Mouse (Mus musculus) myocyte (in vitro differentiated cells): ENCODE measurements around the gene Gm29735. TPM values are rescaled to one million over a fixed set of nuclear protein-coding genes. Genes with fewer than 3 reads are reported as not detected.
"Not testable (repeated sequence)": the region's sequence is repeated elsewhere in the genome, so short reads cannot be mapped to it uniquely, and the experiment has no call there.

Experiments used
- H3K27me3 ChIP-seq: one replicate; pipeline ENCODE4 v1.6.1; 2011; ENCODE audit not compliant: control insufficient read depth, insufficient read depth, insufficient read length
- H3K36me3 ChIP-seq: one replicate; pipeline ENCODE4 v1.6.1; 2011; ENCODE audit not compliant: control insufficient read depth, insufficient read depth
- H3K4me2 ChIP-seq: one replicate; pipeline ENCODE4 v1.6.1; 2011; ENCODE audit warnings: low read depth, control low read depth
- H3K4me3 ChIP-seq: one replicate; pipeline ENCODE4 v1.5.1; 2011; ENCODE audit warnings: mild to moderate bottlenecking, control low read depth, moderate library complexity
- H3K79me2 ChIP-seq: one replicate; pipeline ENCODE4 v1.6.1; 2011; ENCODE audit not compliant: control insufficient read depth, insufficient read depth
- H3ac ChIP-seq: one replicate; pipeline ENCODE4 v1.6.1; 2011; ENCODE audit not compliant: control insufficient read depth, insufficient read length
- CEBPB ChIP-seq: IDR thresholded peaks from 2 replicates; pipeline ENCODE4 v1.6.1; 2011; ENCODE audit warnings: mild to moderate bottlenecking, moderate library complexity; ENCODE audit not compliant: poor library complexity, insufficient read depth, severe bottlenecking
- E2F4 ChIP-seq: IDR thresholded peaks from one replicate; pipeline ENCODE4 v1.6.1; 2011; ENCODE audit warnings: mild to moderate bottlenecking, control low read depth, moderate library complexity; ENCODE audit not compliant: insufficient read depth
- MAX ChIP-seq: IDR thresholded peaks from one replicate; pipeline ENCODE4 v1.6.1; 2011; ENCODE audit warnings: low read depth, mild to moderate bottlenecking, control low read depth
- MYOD1 ChIP-seq, 3 experiments: IDR thresholded peaks; one replicate each; pipeline ENCODE4 v1.6.1; 2011; ENCODE audit warnings: control low read depth in 2 of 3, low read depth in 2 of 3, mild to moderate bottlenecking in 2 of 3, moderate library complexity in 1 of 3; ENCODE audit not compliant: insufficient read length in 2 of 3, control insufficient read depth in 1 of 3
- MYOG ChIP-seq, 3 experiments: IDR thresholded peaks; one replicate each; pipeline ENCODE4 v1.6.1; 2011; ENCODE audit warnings: control low read depth in 2 of 3, low read depth in 2 of 3, mild to moderate bottlenecking in 2 of 3; ENCODE audit not compliant: insufficient read length in 2 of 3, control insufficient read depth in 1 of 3, insufficient read depth in 1 of 3
- POLR2A ChIP-seq: IDR thresholded peaks from one replicate; pipeline ENCODE4 v1.6.1; 2011; ENCODE audit warnings: low read depth, mild to moderate bottlenecking, control low read depth, moderate library complexity; ENCODE audit not compliant: insufficient read length
- POLR2AphosphoS2 ChIP-seq: IDR thresholded peaks from one replicate; pipeline ENCODE4 v1.6.1; 2011; ENCODE audit warnings: low read depth, control low read depth; ENCODE audit not compliant: insufficient read length
- REST ChIP-seq: IDR thresholded peaks from one replicate; pipeline ENCODE4 v1.6.1; 2011; ENCODE audit warnings: mild to moderate bottlenecking, control low read depth, moderate library complexity; ENCODE audit not compliant: insufficient read depth, insufficient read length
- SRF ChIP-seq: IDR thresholded peaks from one replicate; pipeline ENCODE4 v1.6.1; 2011; ENCODE audit warnings: low read depth; ENCODE audit not compliant: control insufficient read depth, insufficient read length
- TCF12 ChIP-seq: IDR thresholded peaks from one replicate; pipeline ENCODE4 v1.6.1; 2011; ENCODE audit warnings: mild to moderate bottlenecking, control low read depth; ENCODE audit not compliant: poor library complexity, insufficient read depth, severe bottlenecking
- TCF3 ChIP-seq: IDR thresholded peaks from one replicate; pipeline ENCODE4 v1.6.1; 2011; ENCODE audit warnings: low read depth, control low read depth; ENCODE audit not compliant: insufficient read length
- USF1 ChIP-seq: IDR thresholded peaks from one replicate; pipeline ENCODE4 v1.6.1; 2011; ENCODE audit warnings: low read depth, mild to moderate bottlenecking, control low read depth, moderate library complexity
- polyA plus RNA-seq: library from polyadenylated mRNA; unstranded; fragments of >200 nt; fragmentation: generic; extraction: Trizol; gene quantifications from one replicate; pipeline ENCODE4 v1.2.1, GENCODE M21; 2012; ENCODE audit warnings: missing spikeins

Gm29735 gene
- polyA plus RNA-seq, 1 experiment = not detected

DNA sequence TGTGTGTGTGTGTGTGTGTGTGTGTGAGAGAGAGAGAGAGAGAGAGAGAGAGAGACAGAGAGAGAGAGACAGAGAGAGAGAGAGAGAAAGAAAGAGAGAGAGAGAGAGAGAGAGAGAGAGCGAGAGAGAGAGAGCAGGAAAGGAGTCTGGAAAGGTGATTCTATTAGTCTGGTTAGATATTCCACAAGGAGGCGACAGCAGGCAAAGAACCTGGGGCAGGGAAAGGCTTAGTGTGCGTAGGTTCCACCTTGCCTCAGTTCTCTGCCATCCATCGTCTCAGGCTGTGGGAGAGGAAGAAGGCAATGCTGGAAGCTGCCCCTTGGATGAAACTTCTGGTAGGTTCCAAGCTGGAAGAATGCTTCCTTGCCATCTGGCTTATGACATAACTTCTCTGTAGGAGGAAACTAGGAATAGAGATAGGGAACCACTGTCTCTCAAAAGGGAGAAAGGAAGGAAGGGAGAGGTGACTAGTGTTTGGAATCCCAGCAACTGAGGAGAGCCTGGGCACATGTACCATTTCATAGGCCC, 11.4 kb downstream of the Gm29735 start:
- no peak overlapping the region for H3K4me3 ChIP-seq
- no peak overlapping the region for H3ac ChIP-seq
- H3K27me3 ChIP-seq = no peaks in the 10 kb centered on the region
- H3K36me3 ChIP-seq = no peaks in the 10 kb centered on the region
- TF ChIP-seq MYOG (IDR thresholded peaks at IDR 0.05; ENCODE audit: control insufficient read depth in 1 of 3, insufficient read depth in 1 of 3, insufficient read length in 2 of 3, low read depth in 2 of 3) (no peak), TCF12 (no peak), USF1 (no peak), POLR2A (no peak), SRF (no peak), POLR2AphosphoS2 (no peak), CEBPB (no peak), REST (no peak), E2F4 (no peak), MYOD1 (IDR thresholded peaks at IDR 0.05; ENCODE audit: control insufficient read depth in 1 of 3, insufficient read length in 2 of 3, low read depth in 2 of 3) (no peak)
- H3K79me2 ChIP-seq = no peaks in the 10 kb centered on the region
- no peak overlapping the region for H3K4me2 ChIP-seq

GRCm38 (mm10) chr7:142144507-142144906, 12.4 kb downstream of the Gm29735 start, which contains the start of gene Gm45337:
Gene Gm45337 (minus strand): TSS chr7:142144607.
- no peaks in the 10 kb centered on the region for H3K36me3 ChIP-seq
- H3K4me2 ChIP-seq = no peak within 1 kb of the TSS
- no peaks in the 10 kb centered on the region for H3K27me3 ChIP-seq
- no peak within 1 kb of the TSS for H3ac ChIP-seq
- no peaks in the 10 kb centered on the region for H3K79me2 ChIP-seq
- TF ChIP-seq SRF (no peak), POLR2AphosphoS2 (no peak), MAX (no peak), POLR2A (no peak), USF1 (no peak), E2F4 (no peak), REST (no peak), MYOD1 (IDR thresholded peaks at IDR 0.05; ENCODE audit: control insufficient read depth in 1 of 3, insufficient read length in 2 of 3, low read depth in 2 of 3) (no peak)
- H3K4me3 ChIP-seq = no peak within 1 kb of the TSS

DNA sequence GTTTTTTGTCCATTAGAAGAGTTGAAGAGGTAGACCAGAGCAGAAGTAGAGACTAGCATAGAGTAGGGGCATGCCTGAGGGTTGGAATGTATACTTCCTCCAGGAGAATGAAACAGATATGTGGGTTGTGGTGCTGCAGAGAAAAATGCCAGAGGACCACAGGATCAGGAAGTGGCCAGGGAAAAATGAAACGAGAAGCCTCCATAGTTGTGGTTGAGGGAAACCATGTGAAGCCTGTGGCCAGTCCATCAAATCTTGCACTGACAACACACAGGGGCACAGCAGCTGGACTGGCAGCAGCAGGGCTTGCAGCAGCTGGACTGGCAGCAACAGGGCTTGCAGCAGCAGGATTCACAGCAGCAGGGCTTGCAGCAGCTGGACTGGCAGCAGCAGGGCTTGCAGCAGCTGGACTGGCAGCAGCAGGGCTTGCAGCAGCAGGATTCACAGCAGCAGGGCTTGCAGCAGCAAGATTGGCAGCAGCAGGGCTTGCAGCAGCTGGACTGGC, 13.4 kb downstream of the Gm29735 start:
- H3K4me2 ChIP-seq, H3K27me3 ChIP-seq, H3K79me2 ChIP-seq, H3ac ChIP-seq, H3K36me3 ChIP-seq, H3K4me3 ChIP-seq: not testable (repeated sequence)
- TF ChIP-seq MYOD1 (IDR thresholded peaks at IDR 0.05; ENCODE audit: control insufficient read depth in 1 of 3, insufficient read length in 2 of 3, low read depth in 2 of 3) = peak in 2 of 3 experiments; percentile 28 to 52

DNA sequence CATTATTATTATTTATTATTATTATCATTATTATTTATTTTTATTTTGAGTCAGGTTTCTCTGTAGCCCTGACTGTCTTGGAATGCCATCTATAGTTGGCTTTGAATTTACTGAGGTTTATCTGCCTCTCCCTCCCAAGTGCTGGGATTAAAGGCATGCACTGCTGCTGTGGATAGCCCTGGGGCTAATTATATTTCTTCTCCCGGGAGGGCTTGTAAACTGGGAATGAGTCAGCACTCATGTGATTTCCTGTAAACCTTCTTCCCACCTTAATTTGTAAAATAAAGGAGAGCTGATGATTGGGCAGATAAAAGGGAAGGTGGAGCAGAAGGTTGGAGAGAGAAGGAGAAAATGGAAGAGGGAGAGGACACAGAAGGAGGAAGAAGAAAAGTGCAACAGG, 16.2 kb downstream of the Gm29735 start:
- Histone ChIP-seq H3K36me3 (no peaks in the 10 kb centered on the region), H3K27me3 (no peaks in the 10 kb centered on the region), H3K4me2 (no peak overlapping the region), H3K79me2 (no peaks in the 10 kb centered on the region), H3ac (no peak overlapping the region), H3K4me3 (no peak overlapping the region)
- TF ChIP-seq SRF (no peak), USF1 (no peak), E2F4 (no peak), CEBPB (no peak), TCF12 (no peak), POLR2AphosphoS2 (no peak), REST (no peak), TCF3 (no peak), MYOG (IDR thresholded peaks at IDR 0.05; ENCODE audit: control insufficient read depth in 1 of 3, insufficient read depth in 1 of 3, insufficient read length in 2 of 3, low read depth in 2 of 3) (no peak), MYOD1 (IDR thresholded peaks at IDR 0.05; ENCODE audit: control insufficient read depth in 1 of 3, insufficient read length in 2 of 3, low read depth in 2 of 3) (no peak), POLR2A (no peak), MAX (no peak)

GRCm38 (mm10) chr7:142135934-142136333, 21.0 kb downstream of the Gm29735 start, which contains the start of gene Gm39115:
Gene Gm39115 (minus strand): TSS chr7:142136034.
- not testable (repeated sequence) for H3K4me2 ChIP-seq, H3ac ChIP-seq, H3K4me3 ChIP-seq, H3K36me3 ChIP-seq, H3K79me2 ChIP-seq
- peaks cover 14% of the 10 kb centered on the region for H3K27me3 ChIP-seq
